Mouse (Mus musculus): ENCODE measurements around the gene Syt2. TPM values are rescaled to one million over a fixed set of nuclear protein-coding genes. Genes with fewer than 3 reads are reported as not detected.
A peak's percentile ranks its signal among the peaks of the same experiment; 100 is the strongest.

Gene Syt2
- polyA plus RNA-seq, 1 experiment from 2014 or later, result 4.5 TPM

DNA sequence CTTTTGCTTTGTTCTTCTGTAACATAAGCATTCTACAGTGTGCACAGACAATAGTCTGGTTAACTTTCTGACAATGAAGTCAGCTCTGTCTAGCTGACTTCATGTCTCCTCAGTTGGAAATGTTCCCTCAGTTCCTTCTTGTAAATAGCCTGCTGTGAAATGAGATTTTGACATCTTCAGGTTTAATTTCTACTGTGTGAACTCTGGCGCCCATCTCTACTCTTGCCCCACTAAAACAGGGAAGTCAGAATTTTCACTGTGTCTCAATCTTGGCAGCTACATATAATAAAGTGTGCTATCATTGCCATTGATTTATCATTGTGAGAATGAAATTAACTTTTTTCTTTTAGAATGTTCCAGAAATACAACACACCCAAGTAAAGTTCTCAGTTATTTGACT lies 138.4 kb downstream of the Syt2 start:
- H3K36me3 ChIP-seq, result no peaks in the 10 kb centered on the region
- H3K27me3 ChIP-seq, result no peaks in the 10 kb centered on the region
- no peak overlapping the region for H3K4me3 ChIP-seq
- no peak for ATAC-seq (ENCODE audit: low FRiP score)
- WGBS, result 82% methylated on average over 1 of the region's 1 CpGs
- no peak overlapping the region for H3K4me2 ChIP-seq (replicated peaks)
- H3K4me1 ChIP-seq, result peaks cover 8% of the 10 kb centered on the region
- no peak overlapping the region for H3K27ac ChIP-seq
- no peak overlapping the region for H3K9ac ChIP-seq
- H3K9me3 ChIP-seq (replicated peaks), result no peaks in the 10 kb centered on the region

GRCm38 (mm10) chr1:134788096-134788495 lies 141.6 kb downstream of the Syt2 start:
- no peaks in the 10 kb centered on the region for H3K9me3 ChIP-seq (replicated peaks)
- no peak overlapping the region for H3K4me3 ChIP-seq
- peak overlapping the region; percentile 44; the same call in 1 of the 2 replicates for H3K27ac ChIP-seq
- peaks cover 8% of the 10 kb centered on the region for H3K4me1 ChIP-seq
- WGBS, result 51% methylated on average over 7 of the region's 7 CpGs
- H3K36me3 ChIP-seq, result no peaks in the 10 kb centered on the region
- H3K4me2 ChIP-seq (replicated peaks), result no peak overlapping the region
- no peak overlapping the region for H3K9ac ChIP-seq
- H3K27me3 ChIP-seq, result no peaks in the 10 kb centered on the region
- no peak for ATAC-seq (ENCODE audit: low FRiP score)

- WGBS, result 94% methylated on average over 2 of the region's 2 CpGs
- H3K27me3 ChIP-seq, result no peaks in the 10 kb centered on the region
- no peak overlapping the region for H3K9ac ChIP-seq
- no peak overlapping the region for H3K4me2 ChIP-seq (replicated peaks)
- no peaks in the 10 kb centered on the region for H3K36me3 ChIP-seq
- no peak for ATAC-seq (ENCODE audit: low FRiP score)
- H3K27ac ChIP-seq, result no peak overlapping the region
- no peak overlapping the region for H3K4me3 ChIP-seq
- H3K4me1 ChIP-seq, result peaks cover 8% of the 10 kb centered on the region
- H3K9me3 ChIP-seq (replicated peaks), result no peaks in the 10 kb centered on the region
These were observed 144.4 kb downstream of the Syt2 start for GRCm38 (mm10) chr1:134790716-134791439.

- Histone ChIP-seq H3K4me2 (replicated peaks) (no peak overlapping the region), H3K27ac (no peak overlapping the region), H3K4me1 (peaks cover 4% of the 10 kb centered on the region), H3K4me3 (no peak overlapping the region), H3K36me3 (no peaks in the 10 kb centered on the region), H3K27me3 (no peaks in the 10 kb centered on the region), H3K9ac (no peak overlapping the region), H3K9me3 (replicated peaks) (no peaks in the 10 kb centered on the region)
- no peak for ATAC-seq (ENCODE audit: low FRiP score)
These were observed 145.0 kb downstream of the Syt2 start for GRCm38 (mm10) chr1:134791456-134791855.

GRCm38 (mm10) chr1:134796076-134796475 lies 149.6 kb downstream of the Syt2 start:
- Histone ChIP-seq H3K9me3 (replicated peaks) (no peaks in the 10 kb centered on the region), H3K27ac (no peak overlapping the region), H3K4me1 (no peaks in the 10 kb centered on the region), H3K4me3 (no peak overlapping the region), H3K4me2 (replicated peaks) (no peak overlapping the region), H3K9ac (no peak overlapping the region), H3K36me3 (peaks cover 11% of the 10 kb centered on the region), H3K27me3 (no peaks in the 10 kb centered on the region)
- 79% methylated on average over 1 of the region's 1 CpGs for WGBS
- ATAC-seq (ENCODE audit: low FRiP score), result no peak

- no peak overlapping the region for H3K9ac ChIP-seq
- no peak overlapping the region for H3K4me3 ChIP-seq
- H3K27me3 ChIP-seq, result no peaks in the 10 kb centered on the region
- peaks cover 11% of the 10 kb centered on the region for H3K36me3 ChIP-seq
- WGBS, result 76% methylated on average over 3 of the region's 3 CpGs
- ATAC-seq (ENCODE audit: low FRiP score), result no peak
- no peaks in the 10 kb centered on the region for H3K9me3 ChIP-seq (replicated peaks)
- H3K4me1 ChIP-seq, result no peaks in the 10 kb centered on the region
- H3K27ac ChIP-seq, result no peak overlapping the region
- no peak overlapping the region for H3K4me2 ChIP-seq (replicated peaks)
These were observed 150.1 kb downstream of the Syt2 start for GRCm38 (mm10) chr1:134796536-134796935.

GRCm38 (mm10) chr1:134801758-134802157 lies 155.3 kb downstream of the Syt2 start:
- Histone ChIP-seq H3K9me3 (replicated peaks) (no peaks in the 10 kb centered on the region), H3K4me1 (peaks cover 16% of the 10 kb centered on the region), H3K9ac (no peak overlapping the region), H3K36me3 (peaks cover 11% of the 10 kb centered on the region), H3K4me2 (replicated peaks) (no peak overlapping the region), H3K27me3 (no peaks in the 10 kb centered on the region), H3K4me3 (no peak overlapping the region), H3K27ac (no peak overlapping the region)
- no peak for ATAC-seq (ENCODE audit: low FRiP score)
- WGBS, result 90% methylated on average over 7 of the region's 7 CpGs

GRCm38 (mm10) chr1:134803286-134804117 lies 157.0 kb downstream of the Syt2 start:
- no peaks in the 10 kb centered on the region for H3K27me3 ChIP-seq
- H3K4me2 ChIP-seq (replicated peaks), result no peak overlapping the region
- H3K9ac ChIP-seq, result no peak overlapping the region
- ATAC-seq (ENCODE audit: low FRiP score), result no peak
- H3K4me1 ChIP-seq, result peaks cover 16% of the 10 kb centered on the region
- no peak overlapping the region for H3K4me3 ChIP-seq
- H3K9me3 ChIP-seq (replicated peaks), result no peaks in the 10 kb centered on the region
- H3K36me3 ChIP-seq, result peaks cover 11% of the 10 kb centered on the region
- H3K27ac ChIP-seq, result peak overlapping the region; percentile 44; the same call in 1 of the 2 replicates
- 68% methylated on average over 16 of the region's 16 CpGs for WGBS

GRCm38 (mm10) chr1:134804373-134804772 lies 157.9 kb downstream of the Syt2 start:
- H3K27me3 ChIP-seq, result no peaks in the 10 kb centered on the region
- 0 out of 2 replicates have a peak overlapping the region, but pooled peaks have one; percentile 44 for H3K27ac ChIP-seq
- H3K4me1 ChIP-seq, result peaks cover 16% of the 10 kb centered on the region
- H3K36me3 ChIP-seq, result peaks cover 6% of the 10 kb centered on the region
- 75% methylated on average over 5 of the region's 5 CpGs for WGBS
- no peak overlapping the region for H3K4me2 ChIP-seq (replicated peaks)
- no peak overlapping the region for H3K9ac ChIP-seq
- no peaks in the 10 kb centered on the region for H3K9me3 ChIP-seq (replicated peaks)
- H3K4me3 ChIP-seq, result no peak overlapping the region
- ATAC-seq (ENCODE audit: low FRiP score), result no peak

DNA sequence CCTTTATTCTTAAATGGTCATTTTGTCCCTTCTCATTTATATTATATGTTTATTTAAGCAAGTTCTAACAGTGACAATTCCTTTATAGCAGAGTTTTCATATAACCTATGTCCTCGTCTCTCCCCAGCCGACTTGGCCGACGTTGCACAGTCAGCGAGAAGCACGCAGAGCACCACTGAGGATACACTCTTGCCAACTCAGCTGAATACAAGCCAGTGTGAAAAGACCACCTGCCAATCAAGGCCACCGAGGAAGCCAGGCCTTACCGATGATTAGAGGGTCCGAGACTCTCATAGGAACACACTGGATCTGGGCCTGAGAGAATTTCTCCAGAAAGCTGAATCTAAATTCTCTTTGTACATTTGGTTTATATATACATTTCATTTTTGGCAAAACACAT lies 159.0 kb downstream of the Syt2 start:
- no peak overlapping the region for H3K4me3 ChIP-seq
- no peaks in the 10 kb centered on the region for H3K9me3 ChIP-seq (replicated peaks)
- H3K27ac ChIP-seq, result no peak overlapping the region
- 0 out of 2 replicates have a peak, but pooled peaks cover 3% of the 10 kb centered on the region for H3K36me3 ChIP-seq
- WGBS, result 62% methylated on average over 9 of the region's 9 CpGs
- no peak overlapping the region for H3K4me2 ChIP-seq (replicated peaks)
- no peak for ATAC-seq (ENCODE audit: low FRiP score)
- H3K9ac ChIP-seq, result no peak overlapping the region
- H3K27me3 ChIP-seq, result no peaks in the 10 kb centered on the region
- peaks cover 16% of the 10 kb centered on the region for H3K4me1 ChIP-seq

Measured in hindbrain, embryonic 12.5 days (tissue).